Mouse (Mus musculus): Measurements from ENCODE around the gene Mcm5.

Mcm5 gene

DNA sequence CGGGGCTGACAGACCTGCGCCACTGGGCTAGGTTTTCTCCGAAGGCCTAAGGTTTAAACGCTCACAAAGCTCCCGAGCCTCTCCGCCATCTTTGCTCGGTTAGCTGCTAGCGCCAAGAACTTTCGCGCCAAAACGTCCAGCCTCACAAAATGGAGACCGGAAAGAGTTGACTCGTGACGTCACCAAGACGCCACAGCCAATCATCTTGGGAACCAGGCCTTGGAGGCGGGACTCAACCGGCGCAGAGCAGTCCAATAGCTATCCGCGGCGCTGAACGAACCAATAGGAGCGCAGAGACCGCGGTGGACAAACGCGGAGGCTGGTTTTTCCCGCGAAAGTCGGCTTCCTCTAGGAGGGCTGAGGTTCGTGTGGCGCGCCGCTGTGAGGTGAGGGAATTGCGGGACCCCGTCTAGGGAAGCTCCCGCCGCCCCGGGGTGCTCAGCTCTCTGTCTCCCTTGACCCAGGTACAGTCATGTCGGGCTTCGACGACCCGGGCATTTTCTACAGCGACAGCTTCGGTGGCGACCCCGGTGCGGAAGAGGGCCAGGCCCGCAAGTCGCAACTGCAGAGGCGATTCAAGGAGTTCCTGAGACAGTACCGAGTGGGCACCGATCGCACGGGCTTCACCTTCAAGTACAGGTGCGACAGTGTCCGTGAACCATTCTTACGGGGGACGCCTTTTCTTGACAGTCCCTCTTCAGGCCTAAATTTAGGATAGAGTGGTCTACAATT lies at the start of gene Mcm5:
Gene Mcm5, plus strand, starts transcription at position 334 of the 732 bp plus-strand sequence.
- TF ChIP-seq GATA4 (IDR thresholded peaks at IDR 0.05; ENCODE audit: insufficient replicate concordance, low read length) = no peak; the same call in 1 of the 2 replicates

DNA sequence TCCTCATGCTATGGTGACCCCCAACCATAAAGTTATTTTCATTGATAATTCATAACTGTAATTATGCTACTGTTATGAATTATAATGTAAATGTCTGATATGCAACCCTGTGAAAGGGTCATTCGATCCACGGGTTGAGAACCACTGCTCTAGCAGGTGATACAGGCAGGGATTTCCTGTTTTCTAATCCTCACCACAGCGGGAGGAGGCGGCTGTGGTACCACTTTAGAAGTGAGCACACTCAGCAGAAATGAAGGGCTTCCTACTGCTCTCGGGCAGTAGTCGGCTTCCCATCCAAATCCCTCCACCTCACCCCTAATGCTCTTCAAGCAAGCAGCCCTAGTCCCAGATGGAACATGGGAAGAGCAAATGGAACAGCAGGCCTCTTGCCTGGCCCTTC lies 49.3 kb upstream of the Mcm5 start:
- no peak for TF ChIP-seq GATA4 (IDR thresholded peaks at IDR 0.05; ENCODE audit: insufficient replicate concordance, low read length)

DNA sequence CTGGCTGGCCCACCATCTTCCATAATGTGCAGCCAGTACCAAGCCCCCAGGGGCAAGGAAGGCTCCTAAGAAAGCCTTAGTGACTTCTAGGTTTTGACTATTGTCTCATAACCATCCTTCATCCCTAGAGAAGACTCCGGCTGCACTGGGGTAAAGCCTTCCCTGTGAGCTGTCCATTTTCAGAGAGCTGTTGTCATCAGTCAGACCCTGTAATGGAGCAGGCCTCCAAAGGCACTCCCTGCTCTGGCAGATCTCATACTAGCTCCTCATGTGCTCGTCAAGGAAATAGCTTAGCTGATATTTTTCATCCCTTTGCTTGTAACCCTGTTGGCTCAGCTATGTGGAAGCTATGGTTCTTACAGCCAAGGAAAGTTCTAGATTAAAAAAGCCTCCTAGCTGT lies 48.6 kb upstream of the Mcm5 start:
- TF ChIP-seq GATA4 (IDR thresholded peaks at IDR 0.05; ENCODE audit: insufficient replicate concordance, low read length) = no peak

DNA sequence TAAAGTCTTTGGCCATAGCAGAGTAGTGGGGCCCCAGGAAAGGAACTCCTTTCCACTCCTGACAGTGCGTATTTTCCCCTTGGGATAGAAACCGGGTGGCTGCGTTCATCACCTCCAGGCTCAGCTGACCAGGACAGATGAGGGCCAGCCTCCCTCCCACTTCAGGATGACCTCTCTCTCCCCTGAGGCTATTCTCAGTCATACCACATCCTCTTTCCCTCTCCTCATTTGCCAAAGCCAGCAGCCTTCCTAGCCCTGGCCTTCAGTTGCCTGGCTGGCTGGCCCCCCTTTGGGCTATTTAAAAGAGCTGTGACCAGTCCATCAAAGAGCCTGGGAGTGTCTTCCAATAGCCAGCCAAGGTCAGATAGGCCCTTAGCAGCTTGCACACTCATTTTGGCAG lies 46.1 kb upstream of the Mcm5 start:
- TF ChIP-seq GATA4 (IDR thresholded peaks at IDR 0.05; ENCODE audit: insufficient replicate concordance, low read length) = no peak

DNA sequence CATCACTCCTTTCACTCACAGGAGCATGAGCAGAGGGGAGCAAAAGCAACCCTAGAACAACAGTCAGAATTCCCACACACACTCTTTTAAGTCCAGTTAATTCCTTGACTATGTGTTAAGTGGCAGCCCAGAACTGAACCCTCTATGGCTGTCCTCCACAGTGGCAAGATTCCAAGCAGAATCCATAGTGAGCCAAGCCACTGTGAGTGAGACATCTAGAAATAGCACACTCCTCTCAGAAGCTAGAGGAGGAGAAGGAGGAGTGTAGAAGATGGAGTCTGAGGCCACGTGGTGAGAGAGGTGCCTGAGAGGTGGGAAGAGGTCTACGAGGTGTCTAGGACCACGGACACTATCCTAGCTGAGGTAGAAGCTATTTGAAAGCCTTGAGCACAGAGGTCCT lies 44.6 kb upstream of the Mcm5 start:
- no peak for TF ChIP-seq GATA4 (IDR thresholded peaks at IDR 0.05; ENCODE audit: insufficient replicate concordance, low read length)

DNA sequence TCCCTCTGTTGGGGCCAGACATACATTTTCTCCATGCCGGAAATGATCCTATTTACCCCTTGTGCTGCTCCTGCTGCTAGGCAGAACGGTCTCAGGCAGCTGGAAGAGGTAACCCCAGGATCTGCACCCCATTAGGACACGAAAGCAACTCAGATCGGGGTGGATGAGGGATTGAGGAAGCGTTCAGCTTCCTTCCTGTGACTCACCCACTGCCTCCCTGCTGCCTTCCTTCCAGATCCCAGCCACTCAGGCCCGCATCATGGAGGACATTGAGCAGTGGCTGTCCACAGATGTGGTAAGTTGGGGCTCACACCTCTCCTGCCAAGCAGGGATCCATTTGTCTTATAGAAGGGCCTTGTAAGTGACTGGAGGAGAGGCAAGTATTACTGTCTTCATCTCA lies 42.1 kb upstream of the Mcm5 start:
- no peak for TF ChIP-seq GATA4 (IDR thresholded peaks at IDR 0.05; ENCODE audit: insufficient replicate concordance, low read length)

DNA sequence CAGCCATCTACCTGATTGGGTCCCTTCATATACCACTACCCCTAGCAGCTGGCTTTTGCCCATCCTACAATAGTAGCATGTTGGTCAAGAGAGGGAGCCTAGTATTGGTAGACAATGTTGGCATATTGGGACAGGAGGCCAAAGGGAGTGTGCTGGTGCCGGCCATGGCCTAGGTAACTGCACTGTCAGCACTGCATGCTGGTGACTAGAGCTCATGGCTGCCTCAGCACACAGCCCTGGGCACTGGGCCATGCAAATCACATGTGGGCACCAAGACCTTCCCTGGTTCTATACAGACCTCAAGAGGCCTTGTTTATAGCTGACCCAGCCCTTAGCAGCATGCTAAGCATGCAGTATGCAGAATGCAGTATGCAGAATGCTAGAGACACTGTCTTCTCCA lies 39.1 kb upstream of the Mcm5 start:
- no peak for TF ChIP-seq GATA4 (IDR thresholded peaks at IDR 0.05; ENCODE audit: insufficient replicate concordance, low read length)

DNA sequence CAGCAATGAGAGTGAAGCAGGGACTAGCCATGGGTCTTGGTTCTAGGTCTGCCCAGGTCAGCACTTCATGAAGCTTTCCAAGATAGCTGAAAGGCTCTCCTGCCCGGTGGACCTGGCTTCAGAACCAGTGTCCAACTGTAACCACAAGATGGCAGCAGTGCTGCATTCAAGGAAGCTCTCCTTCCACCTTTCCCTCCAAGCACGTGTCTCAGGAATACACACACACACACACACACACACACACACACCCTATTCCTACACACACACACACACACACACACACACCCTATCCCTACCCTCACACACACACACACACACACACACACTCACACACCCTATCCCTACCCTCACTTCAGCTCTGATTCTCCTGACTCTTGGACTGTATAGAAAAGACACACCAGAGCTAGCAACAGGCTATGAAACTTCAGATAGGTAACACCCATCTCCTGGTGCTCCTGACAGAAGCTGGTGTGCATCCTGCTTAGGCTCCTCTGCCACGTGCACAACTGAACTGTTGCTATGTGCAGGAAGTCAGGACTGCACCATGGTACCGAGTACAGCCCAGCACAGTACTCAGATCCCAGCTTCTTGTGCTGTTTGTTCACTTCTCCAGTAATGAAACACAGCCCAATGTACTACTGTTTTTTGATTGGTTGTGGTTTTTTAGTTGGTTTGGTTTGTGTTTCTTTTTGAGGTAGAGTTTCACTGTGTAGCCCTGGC lies 37.6 kb upstream of the Mcm5 start:
- TF ChIP-seq GATA4 (IDR thresholded peaks at IDR 0.05; ENCODE audit: insufficient replicate concordance, low read length) = no peak

DNA sequence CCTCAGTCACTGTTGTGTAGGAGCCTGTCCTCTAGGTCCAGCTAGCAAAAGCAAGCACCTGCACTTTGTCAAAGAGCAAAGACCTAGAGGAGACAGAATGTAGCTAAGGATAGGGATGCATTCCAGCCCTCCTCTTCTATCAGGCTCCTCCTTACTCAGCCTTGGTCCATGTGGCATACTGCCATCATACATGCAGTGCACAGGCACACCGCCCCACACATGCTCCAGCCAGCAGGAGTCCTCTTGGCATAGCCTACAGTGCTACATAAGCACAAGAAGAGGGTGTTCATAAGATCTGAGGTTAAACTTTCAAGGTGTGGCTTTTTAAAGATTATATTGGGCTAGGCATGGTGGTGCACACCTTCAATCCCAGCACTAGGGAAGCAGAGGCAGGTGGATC lies 34.5 kb upstream of the Mcm5 start:
- no peak for TF ChIP-seq GATA4 (IDR thresholded peaks at IDR 0.05; ENCODE audit: insufficient replicate concordance, low read length)

DNA sequence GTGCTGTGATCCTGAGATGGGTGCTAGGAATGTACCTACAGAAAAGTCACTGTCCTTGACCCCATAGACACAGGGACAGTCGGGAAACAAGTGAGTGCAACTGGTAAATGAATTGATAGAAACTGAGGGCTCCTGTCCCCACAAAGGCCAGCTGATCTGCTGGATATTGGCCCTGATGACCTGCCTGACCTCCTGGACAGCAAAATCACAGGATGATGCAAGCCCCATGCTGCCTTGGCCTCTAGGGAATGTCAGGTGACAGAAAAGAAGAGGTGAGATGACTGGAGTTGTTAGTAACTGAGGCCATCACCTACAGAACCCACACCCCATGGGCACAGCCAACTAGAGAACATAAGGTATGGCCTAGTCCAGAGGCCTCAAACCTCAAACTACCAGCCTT lies 31.2 kb upstream of the Mcm5 start:
- TF ChIP-seq GATA4 (IDR thresholded peaks at IDR 0.05; ENCODE audit: insufficient replicate concordance, low read length) = peak; percentile 15; the same call in 1 of the 2 replicates

DNA sequence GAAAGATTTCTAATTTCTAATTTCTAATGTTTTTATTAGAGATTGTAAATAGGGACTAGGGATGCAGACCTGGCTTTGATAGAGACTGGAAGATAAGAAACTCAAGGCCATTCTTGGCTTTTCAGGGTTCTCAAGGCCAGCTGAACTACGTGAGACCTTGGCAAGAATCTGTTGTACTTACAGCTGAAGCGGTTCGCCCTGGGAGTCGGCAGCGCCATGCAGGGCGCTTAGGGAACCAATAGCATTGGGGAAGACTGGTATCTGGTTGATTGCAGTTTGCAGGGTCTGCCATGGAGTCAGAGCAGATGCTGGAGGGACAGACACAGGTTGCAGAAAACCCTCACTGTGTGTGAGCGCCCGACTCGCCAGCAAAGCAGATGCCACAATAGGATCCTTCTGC lies 30.5 kb upstream of the Mcm5 start:
- no peak for TF ChIP-seq GATA4 (IDR thresholded peaks at IDR 0.05; ENCODE audit: insufficient replicate concordance, low read length)

DNA sequence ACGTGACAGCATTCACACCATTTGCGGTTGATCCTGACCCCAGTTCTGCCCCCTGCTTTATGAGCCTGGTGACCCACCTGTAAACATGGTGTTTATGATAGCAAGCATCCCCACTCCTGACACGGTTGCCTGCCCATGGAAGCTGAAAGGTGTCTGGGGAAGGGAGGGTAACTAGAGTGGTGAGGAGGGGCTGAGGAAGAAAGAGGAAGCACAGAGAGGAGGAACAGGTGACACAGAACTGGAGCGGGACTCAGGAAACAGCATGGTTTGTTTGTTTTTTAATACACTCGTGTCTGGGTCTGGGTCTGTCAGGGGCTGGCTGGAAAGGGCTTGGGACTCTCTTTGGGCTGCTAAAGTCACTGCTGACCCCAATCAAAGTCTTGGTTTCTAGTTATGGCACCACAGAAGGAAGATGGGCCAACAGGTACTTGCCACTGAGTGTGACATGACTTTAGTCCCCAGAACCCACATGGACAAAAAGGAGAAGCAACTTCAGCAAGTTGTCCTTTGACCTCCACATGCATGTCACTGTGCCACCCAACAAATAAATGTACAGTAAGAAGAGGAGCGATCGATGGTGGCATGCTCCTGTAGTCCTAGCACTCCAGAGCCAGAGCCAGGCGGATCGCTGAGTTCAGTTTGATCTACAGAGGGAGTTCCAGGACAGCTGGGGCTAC lies 27.9 kb upstream of the Mcm5 start:
- TF ChIP-seq GATA4 (IDR thresholded peaks at IDR 0.05; ENCODE audit: insufficient replicate concordance, low read length) = no peak

DNA sequence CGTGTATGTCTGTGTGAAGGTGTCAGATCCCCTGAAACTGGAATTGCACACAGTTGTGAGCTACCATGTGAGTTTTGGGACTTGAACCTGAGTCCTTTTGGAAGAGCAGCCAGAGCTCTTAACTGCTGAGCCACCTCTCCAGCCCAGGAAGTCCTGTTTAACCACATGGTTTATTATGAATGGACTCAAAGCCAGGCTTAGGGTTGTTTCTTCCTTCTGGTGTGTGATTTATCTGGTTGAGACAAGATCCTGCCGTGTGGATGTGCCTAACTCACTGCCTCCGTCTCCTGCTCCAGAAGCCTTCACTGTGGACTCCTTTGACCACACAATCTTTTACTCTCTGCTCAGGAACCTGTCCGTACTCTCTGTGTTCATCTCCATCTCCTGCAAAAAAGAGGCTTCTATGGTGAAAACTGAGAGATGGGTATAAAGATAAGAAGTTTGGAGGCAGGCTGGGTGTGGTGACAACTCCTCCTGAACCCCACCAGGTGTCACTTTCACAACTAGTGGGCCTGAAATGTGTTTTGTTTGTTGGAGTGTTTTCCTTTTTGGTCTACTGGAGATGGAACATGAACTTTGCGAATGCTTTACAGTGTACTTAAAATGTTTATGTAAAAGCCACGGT lies 27.1 kb upstream of the Mcm5 start:
- no peak for TF ChIP-seq GATA4 (IDR thresholded peaks at IDR 0.05; ENCODE audit: insufficient replicate concordance, low read length)

DNA sequence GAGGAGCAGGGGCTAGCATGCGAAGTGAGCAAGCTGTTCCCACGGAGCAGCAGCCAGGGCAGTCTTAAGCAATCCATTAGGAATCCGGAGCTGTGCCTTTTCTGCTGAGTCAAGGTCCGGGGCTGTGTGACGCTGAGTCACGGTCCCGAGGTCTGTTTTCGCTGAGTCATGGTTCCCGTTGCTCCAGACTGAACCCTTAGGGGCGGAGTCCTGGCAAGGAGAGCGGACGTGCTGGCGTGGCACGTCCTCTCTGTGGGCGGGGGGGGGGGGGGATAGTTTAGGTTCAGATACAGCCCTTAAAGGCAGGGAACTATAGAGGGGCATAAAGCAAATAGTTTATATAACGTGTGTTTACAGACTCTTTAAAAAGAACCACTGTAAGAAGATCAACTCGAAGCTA lies 25.5 kb upstream of the Mcm5 start:
- no peak for TF ChIP-seq GATA4 (IDR thresholded peaks at IDR 0.05; ENCODE audit: insufficient replicate concordance, low read length)

DNA sequence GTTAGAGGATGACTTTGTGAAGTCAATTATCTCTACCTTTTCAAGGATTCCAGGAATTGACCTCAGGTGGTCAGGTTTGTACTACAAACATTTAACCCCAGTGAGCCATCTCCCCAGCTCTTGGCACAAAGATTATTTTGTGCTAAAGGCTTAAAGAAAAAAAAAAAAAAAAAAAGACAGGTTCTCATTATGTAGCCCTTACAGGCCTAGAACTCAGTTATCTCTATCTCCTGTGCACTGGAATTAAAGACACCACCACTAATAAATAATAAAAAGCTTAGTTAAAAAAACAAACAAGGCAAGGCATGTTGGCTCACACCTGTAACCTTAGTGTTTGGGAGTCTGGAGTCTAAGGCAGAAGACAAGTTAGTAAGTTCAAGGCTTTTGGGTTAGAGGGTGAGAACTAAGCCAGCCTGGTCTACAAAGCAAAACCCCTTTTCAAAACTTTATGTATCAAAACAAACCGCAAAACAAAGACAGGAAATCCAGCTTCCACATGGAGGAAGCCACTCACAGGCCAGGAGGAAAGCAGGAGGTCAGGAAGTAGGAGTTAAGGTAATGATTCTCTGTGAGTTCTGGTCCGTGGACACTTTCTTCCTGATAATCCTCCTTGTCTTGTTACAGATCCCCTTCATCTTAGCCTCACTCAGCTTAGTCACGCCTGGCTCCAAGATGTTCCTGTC lies 24.8 kb upstream of the Mcm5 start:
- no peak for TF ChIP-seq GATA4 (IDR thresholded peaks at IDR 0.05; ENCODE audit: insufficient replicate concordance, low read length)
